Mouse (Mus musculus): Measurements from ENCODE around the gene Casz1. TPM values are rescaled to one million over a fixed set of nuclear protein-coding genes. Genes with fewer than 3 reads are reported as not detected.

The Casz1 gene
- polyA plus RNA-seq, 1 experiment from 2014 or later = 20.7 TPM

GRCm38 (mm10) chr4:148846724-148847123 is 42.5 kb downstream of the Casz1 start:
- Histone ChIP-seq H3K4me2 (0 out of 2 replicates have a peak overlapping the region, but pooled peaks have one; percentile 22), H3K9me3 (replicated peaks) (no peaks in the 10 kb centered on the region), H3K4me1 (replicated peaks) (peaks cover 47% of the 10 kb centered on the region), H3K36me3 (no peaks in the 10 kb centered on the region), H3K4me3 (no peak overlapping the region), H3K9ac (no peak overlapping the region), H3K27ac (no peak overlapping the region), H3K27me3 (no peaks in the 10 kb centered on the region)
- ATAC-seq (replicated peaks; ENCODE audit: insufficient number of reproducible peaks, insufficient read depth, low FRiP score, low read depth) = no peak
- WGBS = 56% methylated on average over 11 of the region's 11 CpGs

GRCm38 (mm10) chr4:148847636-148848035 is 43.4 kb downstream of the Casz1 start:
- H3K27ac ChIP-seq = no peak overlapping the region
- no peak for ATAC-seq (replicated peaks; ENCODE audit: insufficient number of reproducible peaks, insufficient read depth, low FRiP score, low read depth)
- no peak overlapping the region for H3K4me2 ChIP-seq
- no peaks in the 10 kb centered on the region for H3K36me3 ChIP-seq
- H3K4me1 ChIP-seq (replicated peaks) = peaks cover 50% of the 10 kb centered on the region
- whole genome bisulfite sequencing = 84% methylated on average over 9 of the region's 9 CpGs
- no peak overlapping the region for H3K9ac ChIP-seq
- H3K9me3 ChIP-seq (replicated peaks) = no peaks in the 10 kb centered on the region
- no peak overlapping the region for H3K4me3 ChIP-seq
- no peaks in the 10 kb centered on the region for H3K27me3 ChIP-seq

- Histone ChIP-seq H3K36me3 (no peaks in the 10 kb centered on the region), H3K9ac (no peak overlapping the region), H3K4me1 (replicated peaks) (peaks cover 55% of the 10 kb centered on the region), H3K27ac (no peak overlapping the region), H3K27me3 (no peaks in the 10 kb centered on the region), H3K9me3 (replicated peaks) (no peaks in the 10 kb centered on the region), H3K4me3 (no peak overlapping the region), H3K4me2 (no peak overlapping the region)
- 58% methylated on average over 6 of the region's 6 CpGs for WGBS
- ATAC-seq (replicated peaks; ENCODE audit: insufficient number of reproducible peaks, insufficient read depth, low FRiP score, low read depth) = no peak
Measured at GRCm38 (mm10) chr4:148849437-148849836, 45.2 kb downstream of the Casz1 start.

- WGBS = 73% methylated on average over 4 of the region's 4 CpGs
- Histone ChIP-seq H3K4me2 (no peak overlapping the region), H3K4me1 (replicated peaks) (peaks cover 72% of the 10 kb centered on the region), H3K4me3 (no peak overlapping the region), H3K27ac (no peak overlapping the region), H3K27me3 (peaks cover under 1% of the 10 kb centered on the region), H3K9ac (no peak overlapping the region), H3K36me3 (no peaks in the 10 kb centered on the region), H3K9me3 (replicated peaks) (no peaks in the 10 kb centered on the region)
- ATAC-seq (replicated peaks; ENCODE audit: insufficient number of reproducible peaks, insufficient read depth, low FRiP score, low read depth) = no peak
Measured at GRCm38 (mm10) chr4:148853057-148853456, 48.8 kb downstream of the Casz1 start.

GRCm38 (mm10) chr4:148854093-148854492 is 49.9 kb downstream of the Casz1 start:
- H3K4me2 ChIP-seq = no peak overlapping the region
- peaks cover 74% of the 10 kb centered on the region for H3K4me1 ChIP-seq (replicated peaks)
- no peaks in the 10 kb centered on the region for H3K36me3 ChIP-seq
- H3K27me3 ChIP-seq = peaks cover 3% of the 10 kb centered on the region
- WGBS = 26% methylated on average over 2 of the region's 2 CpGs
- no peak for ATAC-seq (replicated peaks; ENCODE audit: insufficient number of reproducible peaks, insufficient read depth, low FRiP score, low read depth)
- no peak overlapping the region for H3K9ac ChIP-seq
- no peaks in the 10 kb centered on the region for H3K9me3 ChIP-seq (replicated peaks)
- no peak overlapping the region for H3K27ac ChIP-seq
- no peak overlapping the region for H3K4me3 ChIP-seq

GRCm38 (mm10) chr4:148855527-148855926 is 51.3 kb downstream of the Casz1 start:
- no peak for ATAC-seq (replicated peaks; ENCODE audit: insufficient number of reproducible peaks, insufficient read depth, low FRiP score, low read depth)
- peaks cover 76% of the 10 kb centered on the region for H3K4me1 ChIP-seq (replicated peaks)
- H3K27ac ChIP-seq = peak overlapping the region; percentile 66
- H3K9ac ChIP-seq = 0 out of 2 replicates have a peak overlapping the region, but pooled peaks have one; percentile 3
- H3K36me3 ChIP-seq = no peaks in the 10 kb centered on the region
- H3K9me3 ChIP-seq (replicated peaks) = no peaks in the 10 kb centered on the region
- 55% methylated on average over 5 of the region's 5 CpGs for WGBS
- no peak overlapping the region for H3K4me2 ChIP-seq
- H3K4me3 ChIP-seq = no peak overlapping the region
- H3K27me3 ChIP-seq = peaks cover 17% of the 10 kb centered on the region

GRCm38 (mm10) chr4:148856216-148856615 is 52.0 kb downstream of the Casz1 start:
- peaks cover 24% of the 10 kb centered on the region for H3K27me3 ChIP-seq
- no peaks in the 10 kb centered on the region for H3K9me3 ChIP-seq (replicated peaks)
- H3K36me3 ChIP-seq = no peaks in the 10 kb centered on the region
- H3K27ac ChIP-seq = peak overlapping the region; percentile 75
- 0 out of 2 replicates have a peak overlapping the region, but pooled peaks have one; percentile 13 for H3K9ac ChIP-seq
- H3K4me1 ChIP-seq (replicated peaks) = peaks cover 75% of the 10 kb centered on the region
- WGBS = 63% methylated on average over 4 of the region's 4 CpGs
- no peak for ATAC-seq (replicated peaks; ENCODE audit: insufficient number of reproducible peaks, insufficient read depth, low FRiP score, low read depth)
- no peak overlapping the region for H3K4me2 ChIP-seq
- H3K4me3 ChIP-seq = no peak overlapping the region

GRCm38 (mm10) chr4:148857398-148858084 is 53.3 kb downstream of the Casz1 start:
- Histone ChIP-seq H3K27me3 (peaks cover 24% of the 10 kb centered on the region), H3K4me3 (no peak overlapping the region), H3K9ac (no peak overlapping the region), H3K36me3 (no peaks in the 10 kb centered on the region), H3K4me1 (replicated peaks) (peaks cover 72% of the 10 kb centered on the region), H3K9me3 (replicated peaks) (no peaks in the 10 kb centered on the region), H3K27ac (peak overlapping the region; percentile 75), H3K4me2 (no peak overlapping the region)
- no peak for ATAC-seq (replicated peaks; ENCODE audit: insufficient number of reproducible peaks, insufficient read depth, low FRiP score, low read depth)
- WGBS = 47% methylated on average over 13 of the region's 13 CpGs

GRCm38 (mm10) chr4:148858194-148858593 is 54.0 kb downstream of the Casz1 start:
- Histone ChIP-seq H3K27ac (peak overlapping the region; percentile 75), H3K36me3 (no peaks in the 10 kb centered on the region), H3K9me3 (replicated peaks) (no peaks in the 10 kb centered on the region), H3K4me3 (no peak overlapping the region), H3K9ac (no peak overlapping the region), H3K27me3 (peaks cover 24% of the 10 kb centered on the region), H3K4me2 (no peak overlapping the region), H3K4me1 (replicated peaks) (peaks cover 71% of the 10 kb centered on the region)
- WGBS = 62% methylated on average over 7 of the region's 7 CpGs
- ATAC-seq (replicated peaks; ENCODE audit: insufficient number of reproducible peaks, insufficient read depth, low FRiP score, low read depth) = no peak

GRCm38 (mm10) chr4:148859415-148859814 is 55.2 kb downstream of the Casz1 start:
- Histone ChIP-seq H3K4me1 (replicated peaks) (peaks cover 69% of the 10 kb centered on the region), H3K9ac (peak overlapping the region; percentile 43), H3K4me3 (peak overlapping the region; percentile 18; the same call in 1 of the 2 replicates), H3K27ac (peak overlapping the region; percentile 18; the same call in 1 of the 2 replicates), H3K4me2 (peak overlapping the region; percentile 52), H3K36me3 (no peaks in the 10 kb centered on the region), H3K9me3 (replicated peaks) (no peaks in the 10 kb centered on the region), H3K27me3 (peaks cover 24% of the 10 kb centered on the region)
- 51% methylated on average over 7 of the region's 7 CpGs for WGBS
- ATAC-seq (replicated peaks; ENCODE audit: insufficient number of reproducible peaks, insufficient read depth, low FRiP score, low read depth) = no peak

- ATAC-seq (replicated peaks; ENCODE audit: insufficient number of reproducible peaks, insufficient read depth, low FRiP score, low read depth) = peak; percentile 33; the same call in 1 of the 2 replicates
- Histone ChIP-seq H3K9me3 (replicated peaks) (no peaks in the 10 kb centered on the region), H3K36me3 (no peaks in the 10 kb centered on the region), H3K4me2 (peak overlapping the region; percentile 52), H3K4me3 (peak overlapping the region; percentile 18), H3K27ac (peak overlapping the region; percentile 18; the same call in 1 of the 2 replicates), H3K4me1 (replicated peaks) (peaks cover 63% of the 10 kb centered on the region), H3K9ac (peak overlapping the region; percentile 43), H3K27me3 (peaks cover 24% of the 10 kb centered on the region)
- 14% methylated on average over 27 of the region's 27 CpGs for WGBS
Measured at GRCm38 (mm10) chr4:148859906-148860491, 55.8 kb downstream of the Casz1 start.
